Mouse (Mus musculus) retina, embryonic 14.5 days (tissue): ENCODE measurements at regions not wholly inside any gene's neighbourhood (a gene's known extent, or its start where the extent isn't known, plus 50 kb on each side); places are given as distances from the start of the nearest gene placed in this dataset.
"Not testable (repeated sequence)": the region's sequence is repeated elsewhere in the genome, so short reads cannot be mapped to it uniquely, and the experiment has no call there.

Experiments
- DNase-seq: peaks from one replicate; pipeline ENCODE4 v3.0.0-alpha.2; 2015; ENCODE audit warnings: low spot score

- no peak for DNase-seq
Observed at GRCm38 (mm10) chr10:25702146-25702545, 166.1 kb upstream of the Smlr1 start.

- DNase-seq = no peak
Observed at GRCm38 (mm10) chr10:25695798-25696197, 159.7 kb upstream of the Smlr1 start.

GRCm38 (mm10) chr10:25681243-25681642, 145.2 kb upstream of the Smlr1 start:
- peak; percentile 85 for DNase-seq

- peak; percentile 44 for DNase-seq
Observed at GRCm38 (mm10) chr10:25677889-25678288, 141.8 kb upstream of the Smlr1 start.

GRCm38 (mm10) chr10:25675368-25675767, 139.3 kb upstream of the Smlr1 start:
- DNase-seq = no peak

GRCm38 (mm10) chr10:25670061-25670460, 134.0 kb upstream of the Smlr1 start:
- no peak for DNase-seq

- peak; percentile 44 for DNase-seq
Observed at GRCm38 (mm10) chr10:25652742-25653563, 116.9 kb upstream of the Smlr1 start.

- DNase-seq = no peak
Observed at GRCm38 (mm10) chr10:25647740-25648139, 111.7 kb upstream of the Smlr1 start.

GRCm38 (mm10) chr10:25643518-25643993, 107.5 kb upstream of the Smlr1 start:
- no peak for DNase-seq

- no peak for DNase-seq
Observed at GRCm38 (mm10) chr10:25642079-25642696, 106.1 kb upstream of the Smlr1 start.

- peak; percentile 18 for DNase-seq
Observed at GRCm38 (mm10) chr10:25633058-25633614, 97.1 kb upstream of the Smlr1 start.

GRCm38 (mm10) chr10:25632306-25632705, 96.2 kb upstream of the Smlr1 start:
- DNase-seq = no peak

GRCm38 (mm10) chr10:25622585-25622984, 86.5 kb upstream of the Smlr1 start:
- peak; percentile 38 for DNase-seq

- not testable (repeated sequence) for DNase-seq
Observed at GRCm38 (mm10) chr10:25621747-25622134, 85.7 kb upstream of the Smlr1 start.

GRCm38 (mm10) chr10:25620939-25621746, 85.1 kb upstream of the Smlr1 start:
- DNase-seq = peak; percentile 22

- no peak for DNase-seq
Observed at GRCm38 (mm10) chr10:25619702-25620101, 83.6 kb upstream of the Smlr1 start.

GRCm38 (mm10) chr10:25601471-25601870, 65.4 kb upstream of the Smlr1 start:
- DNase-seq = no peak

GRCm38 (mm10) chr10:25589316-25589645, 53.2 kb upstream of the Smlr1 start:
- no peak for DNase-seq

- no peak for DNase-seq
Observed at GRCm38 (mm10) chr10:25588611-25589315, 52.7 kb upstream of the Smlr1 start.
